Mouse (Mus musculus) naive thymus-derived CD4-positive, alpha-beta T cell, adult 5 months (primary cell): ENCODE results near the gene Gm26620. TPM values are rescaled to one million over a fixed set of nuclear protein-coding genes. Genes with fewer than 3 reads are reported as not detected.

Source experiments
- polyA plus RNA-seq: library from polyadenylated mRNA; unstranded; fragments of 100-300 nt; shearing (Covaris generic); gene quantifications from one replicate; pipeline ENCODE4 v1.2.1, GENCODE M21; 2017

Gm26620 gene
- 0.49 TPM for polyA plus RNA-seq

DNA sequence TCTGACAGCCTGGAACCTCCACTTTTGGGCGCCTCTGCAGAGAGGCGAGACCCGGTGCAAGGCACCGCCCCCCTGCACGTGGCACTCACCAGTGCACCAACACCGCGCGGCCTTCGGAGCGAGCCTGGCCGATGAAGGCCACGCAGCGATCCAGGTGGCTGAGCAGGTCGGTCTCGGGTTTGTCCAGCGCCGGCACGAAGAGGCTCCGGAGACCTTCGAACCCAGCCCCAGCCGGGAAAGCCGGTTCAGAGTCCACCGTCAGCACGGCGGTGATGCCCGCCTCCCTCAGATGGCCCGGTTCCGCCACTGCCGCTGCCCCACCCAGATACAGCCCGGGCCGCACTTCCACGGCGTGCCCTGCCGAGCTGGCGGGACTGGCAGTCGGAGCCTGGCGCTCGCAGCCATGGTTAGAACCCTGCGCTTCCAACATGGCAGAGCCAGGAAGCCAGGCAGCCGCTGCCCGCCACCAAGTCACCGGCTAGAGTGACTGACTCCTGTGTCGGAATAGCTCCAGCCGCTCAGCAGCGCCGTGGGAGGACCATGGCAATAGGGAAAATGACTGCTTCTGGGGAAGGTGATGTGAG lies at the start of gene Gm26620, which contains the start of gene Dusp12:
Gm26620 (plus strand) TSS at position 88 of the 584 bp plus-strand sequence.
Dusp12 (minus strand) TSS at position 563 of the 584 bp plus-strand sequence.

DNA sequence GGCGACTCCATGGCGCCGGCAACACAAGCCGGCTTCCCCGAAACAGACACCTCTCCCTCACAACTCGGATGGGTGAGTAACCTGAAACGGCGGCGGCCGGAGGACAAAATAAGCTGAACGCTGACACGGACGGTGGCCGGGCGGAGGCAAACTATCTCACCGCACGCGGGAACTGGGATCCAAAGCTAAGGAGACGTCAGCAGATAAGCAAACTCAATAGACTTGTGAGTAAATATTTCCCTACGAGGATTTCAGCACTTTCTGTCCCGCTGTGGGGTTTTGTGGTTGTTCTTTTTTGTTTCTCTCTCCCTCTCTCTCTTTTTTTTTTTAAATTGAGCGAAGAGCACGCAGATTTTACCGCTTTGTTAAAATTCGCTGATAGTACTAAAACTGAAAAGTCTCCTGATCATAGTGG lies 17.2 kb upstream of the Gm26620 start, which contains the start of gene Atf6:
Atf6 (minus strand) TSS at position 81 of the 415 bp plus-strand sequence.

GRCm38 (mm10) chr1:170912891-170913615 lies 28.2 kb downstream of the Gm26620 start, which contains the start of gene Fcrlb:
Fcrlb (minus strand) TSS chr1:170912941.

DNA sequence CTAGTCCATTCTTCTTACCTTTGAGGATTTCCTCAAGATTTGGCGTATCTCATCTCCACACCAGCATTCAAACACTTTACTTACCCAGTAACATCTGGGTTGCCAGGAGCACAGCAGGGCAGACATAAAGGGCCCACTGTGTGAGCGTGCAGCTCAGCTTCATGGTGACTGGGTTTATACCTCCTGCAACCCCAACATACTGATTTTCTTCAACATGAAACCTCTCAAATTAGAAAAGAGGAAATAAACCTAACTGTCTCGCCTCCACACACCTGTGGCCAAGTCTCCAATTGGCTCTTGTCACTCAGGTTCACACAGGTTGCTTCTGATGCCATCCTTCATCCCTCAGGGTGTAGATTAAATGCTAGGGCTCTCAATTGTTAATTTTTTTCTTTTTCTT lies 42.5 kb downstream of the Gm26620 start, which contains the start of gene Fcrla:
Fcrla (minus strand) TSS at position 206 of the 400 bp plus-strand sequence.

Other genes starting within 250 kb of the Gm26620 start
- not detected for gene Olfml2b, start 240.5 kb upstream of the Gm26620 start, polyA plus RNA-seq
- gene Atf6, start 17.3 kb upstream of the Gm26620 start, polyA plus RNA-seq: 1.8 TPM
- 38.2 TPM for gene Dusp12, start 475 bp downstream of the Gm26620 start, polyA plus RNA-seq
- not detected for gene Fcrlb, start 27.9 kb downstream of the Gm26620 start, polyA plus RNA-seq
- not detected for gene Fcrla, start 42.5 kb downstream of the Gm26620 start, polyA plus RNA-seq
- gene Fcgr2b, start 91.5 kb downstream of the Gm26620 start, polyA plus RNA-seq: not detected
- gene Fcgr4, start 133.9 kb downstream of the Gm26620 start, polyA plus RNA-seq: not detected
- gene Fcgr3, start 179.9 kb downstream of the Gm26620 start, polyA plus RNA-seq: 1.3 TPM
- gene Cfap126, start 228.9 kb downstream of the Gm26620 start, polyA plus RNA-seq: not detected